Mouse (Mus musculus): ENCODE measurements around the gene Abcc12. TPM values are rescaled to one million over a fixed set of nuclear protein-coding genes. Genes with fewer than 3 reads are reported as not detected.

Abcc12 gene
- polyA plus RNA-seq, 1 experiment from 2014 or later, result not detected

DNA sequence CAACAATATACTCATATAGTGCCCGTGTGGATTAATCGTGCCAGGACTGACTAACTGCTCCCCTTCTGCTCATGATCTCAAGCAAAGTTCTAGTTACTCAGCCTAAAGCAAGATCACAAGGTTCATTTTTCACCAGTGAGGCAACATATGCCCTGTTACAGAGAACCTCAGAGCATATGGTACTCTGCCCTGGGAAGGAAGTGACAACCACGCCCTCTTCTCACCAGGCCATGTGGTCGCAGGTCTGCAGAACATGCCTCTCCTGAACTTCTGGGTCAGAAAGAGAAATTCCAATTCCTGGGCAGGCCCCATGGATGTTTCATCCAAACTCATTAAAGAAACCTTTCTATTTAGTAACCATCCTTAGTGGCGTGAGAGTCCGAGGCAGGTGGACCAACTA lies 39.6 kb downstream of the Abcc12 start:
- Histone ChIP-seq H3K9me3 (ENCODE audit: control insufficient read depth, low read length) (no peaks in the 10 kb centered on the region), H3K4me2 (replicated peaks; ENCODE audit: low read depth, low read length) (no peak overlapping the region), H3K27me3 (ENCODE audit: control insufficient read depth, insufficient read depth, low read length) (no peaks in the 10 kb centered on the region), H3K9ac (ENCODE audit: low read depth, low read length) (no peak overlapping the region), H3K36me3 (ENCODE audit: control insufficient read depth, insufficient read depth, low read length) (no peaks in the 10 kb centered on the region), H3K4me3 (ENCODE audit: low read depth, low read length) (no peak overlapping the region), H3K27ac (ENCODE audit: low read depth, low read length) (no peak overlapping the region), H3K4me1 (replicated peaks; ENCODE audit: control insufficient read depth, insufficient read depth, low read length) (no peaks in the 10 kb centered on the region)
- 95% methylated on average over 6 of the region's 6 CpGs for WGBS
- DNase-seq (ENCODE audit: low spot score) (no peak), ATAC-seq (ENCODE audit: low FRiP score) (no peak)

GRCm38 (mm10) chr8:86540376-86540775 lies 40.1 kb downstream of the Abcc12 start:
- Histone ChIP-seq H3K4me3 (ENCODE audit: low read depth, low read length) (no peak overlapping the region), H3K36me3 (ENCODE audit: control insufficient read depth, insufficient read depth, low read length) (no peaks in the 10 kb centered on the region), H3K27ac (ENCODE audit: low read depth, low read length) (no peak overlapping the region), H3K9me3 (ENCODE audit: control insufficient read depth, low read length) (no peaks in the 10 kb centered on the region), H3K4me1 (replicated peaks; ENCODE audit: control insufficient read depth, insufficient read depth, low read length) (no peaks in the 10 kb centered on the region), H3K27me3 (ENCODE audit: control insufficient read depth, insufficient read depth, low read length) (no peaks in the 10 kb centered on the region), H3K4me2 (replicated peaks; ENCODE audit: low read depth, low read length) (no peak overlapping the region), H3K9ac (ENCODE audit: low read depth, low read length) (no peak overlapping the region)
- no peak for DNase-seq (ENCODE audit: low spot score)
- WGBS, result 98% methylated on average over 2 of the region's 2 CpGs
- no peak for ATAC-seq (ENCODE audit: low FRiP score)

GRCm38 (mm10) chr8:86536663-86536987 lies 43.9 kb downstream of the Abcc12 start:
- H3K4me2 ChIP-seq (replicated peaks; ENCODE audit: low read depth, low read length), result no peak overlapping the region
- DNase-seq (ENCODE audit: low spot score) (no peak), ATAC-seq (ENCODE audit: low FRiP score) (no peak)
- WGBS, result 74% methylated on average over 3 of the region's 3 CpGs
- no peaks in the 10 kb centered on the region for H3K36me3 ChIP-seq (ENCODE audit: control insufficient read depth, insufficient read depth, low read length)
- no peaks in the 10 kb centered on the region for H3K9me3 ChIP-seq (ENCODE audit: control insufficient read depth, low read length)
- no peak overlapping the region for H3K4me3 ChIP-seq (ENCODE audit: low read depth, low read length)
- no peak overlapping the region for H3K9ac ChIP-seq (ENCODE audit: low read depth, low read length)
- no peaks in the 10 kb centered on the region for H3K27me3 ChIP-seq (ENCODE audit: control insufficient read depth, insufficient read depth, low read length)
- H3K4me1 ChIP-seq (replicated peaks; ENCODE audit: control insufficient read depth, insufficient read depth, low read length), result no peaks in the 10 kb centered on the region
- no peak overlapping the region for H3K27ac ChIP-seq (ENCODE audit: low read depth, low read length)

DNA sequence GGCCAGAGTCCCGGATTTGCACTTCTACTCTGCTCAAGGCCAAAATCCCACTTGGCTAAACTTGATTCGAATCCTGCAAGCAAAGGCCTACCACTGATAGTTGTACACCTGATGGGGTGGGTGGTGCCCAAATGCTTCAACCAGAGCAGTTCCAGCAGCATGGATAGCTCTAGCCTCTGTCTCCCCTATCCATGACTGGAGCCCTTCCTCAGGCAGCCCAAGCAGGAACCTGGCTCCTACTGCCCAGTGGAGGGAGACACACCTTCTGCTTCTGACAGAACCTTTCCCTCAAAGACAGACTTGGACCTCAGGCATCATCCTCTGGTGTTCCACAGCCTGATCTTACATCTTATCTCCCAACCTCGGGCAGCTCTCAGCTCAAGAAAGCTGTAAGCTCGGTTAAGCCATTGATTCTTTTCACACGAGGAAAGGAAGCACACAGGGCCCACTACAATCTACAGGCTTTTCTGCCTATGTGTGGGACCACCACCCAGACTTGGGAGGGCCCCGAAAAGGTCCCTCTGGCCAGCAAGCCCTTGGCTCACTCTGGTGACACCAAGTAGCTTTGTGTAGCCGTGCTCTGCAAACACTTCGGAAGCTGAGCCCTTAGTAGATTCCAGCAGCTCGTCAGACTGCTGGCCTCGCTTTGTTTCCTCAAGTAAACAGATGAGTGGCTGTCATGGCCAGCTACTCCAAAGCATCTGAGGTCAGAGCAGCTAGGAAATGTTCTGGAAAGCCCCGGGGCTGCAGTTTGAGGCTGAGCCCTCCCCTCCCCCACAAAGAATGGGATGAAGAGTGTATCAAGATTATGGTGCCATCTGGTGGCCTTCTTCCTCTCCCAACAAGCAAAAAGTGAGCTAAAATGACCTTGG lies 44.5 kb downstream of the Abcc12 start:
- Histone ChIP-seq H3K4me3 (ENCODE audit: low read depth, low read length) (no peak overlapping the region), H3K27me3 (ENCODE audit: control insufficient read depth, insufficient read depth, low read length) (no peaks in the 10 kb centered on the region), H3K4me1 (replicated peaks; ENCODE audit: control insufficient read depth, insufficient read depth, low read length) (no peaks in the 10 kb centered on the region), H3K9me3 (ENCODE audit: control insufficient read depth, low read length) (no peaks in the 10 kb centered on the region), H3K27ac (ENCODE audit: low read depth, low read length) (no peak overlapping the region), H3K4me2 (replicated peaks; ENCODE audit: low read depth, low read length) (no peak overlapping the region), H3K9ac (ENCODE audit: low read depth, low read length) (no peak overlapping the region), H3K36me3 (ENCODE audit: control insufficient read depth, insufficient read depth, low read length) (no peaks in the 10 kb centered on the region)
- DNase-seq (ENCODE audit: low spot score) (peak; percentile 87), ATAC-seq (ENCODE audit: low FRiP score) (peak; percentile 54; the same call in 1 of the 2 replicates)
- WGBS, result 63% methylated on average over 11 of the region's 11 CpGs

GRCm38 (mm10) chr8:86535068-86535560 lies 45.4 kb downstream of the Abcc12 start:
- H3K9ac ChIP-seq (ENCODE audit: low read depth, low read length), result no peak overlapping the region

GRCm38 (mm10) chr8:86529714-86530113 lies 50.8 kb downstream of the Abcc12 start:
- no peaks in the 10 kb centered on the region for H3K36me3 ChIP-seq (ENCODE audit: control insufficient read depth, insufficient read depth, low read length)
- no peaks in the 10 kb centered on the region for H3K4me1 ChIP-seq (replicated peaks; ENCODE audit: control insufficient read depth, insufficient read depth, low read length)
- 72% methylated on average over 2 of the region's 2 CpGs for WGBS
- no peaks in the 10 kb centered on the region for H3K27me3 ChIP-seq (ENCODE audit: control insufficient read depth, insufficient read depth, low read length)
- H3K4me2 ChIP-seq (replicated peaks; ENCODE audit: low read depth, low read length), result no peak overlapping the region
- no peak overlapping the region for H3K9ac ChIP-seq (ENCODE audit: low read depth, low read length)
- ATAC-seq (ENCODE audit: low FRiP score) (no peak), DNase-seq (ENCODE audit: low spot score) (no peak)
- H3K27ac ChIP-seq (ENCODE audit: low read depth, low read length), result no peak overlapping the region
- no peaks in the 10 kb centered on the region for H3K9me3 ChIP-seq (ENCODE audit: control insufficient read depth, low read length)
- H3K4me3 ChIP-seq (ENCODE audit: low read depth, low read length), result no peak overlapping the region

More at GRCm38 (mm10) chr8:86535068-86535560, 45.4 kb downstream of the Abcc12 start:
- no peaks in the 10 kb centered on the region for H3K4me1 ChIP-seq (replicated peaks; ENCODE audit: control insufficient read depth, insufficient read depth, low read length)
- no peak overlapping the region for H3K4me2 ChIP-seq (replicated peaks; ENCODE audit: low read depth, low read length)
- DNase-seq (ENCODE audit: low spot score) (peak; percentile 15), ATAC-seq (ENCODE audit: low FRiP score) (no peak)
- no peaks in the 10 kb centered on the region for H3K9me3 ChIP-seq (ENCODE audit: control insufficient read depth, low read length)
- H3K27me3 ChIP-seq (ENCODE audit: control insufficient read depth, insufficient read depth, low read length), result no peaks in the 10 kb centered on the region
- no peak overlapping the region for H3K4me3 ChIP-seq (ENCODE audit: low read depth, low read length)
- no peak overlapping the region for H3K27ac ChIP-seq (ENCODE audit: low read depth, low read length)
- WGBS, result 60% methylated on average over 7 of the region's 7 CpGs
- H3K36me3 ChIP-seq (ENCODE audit: control insufficient read depth, insufficient read depth, low read length), result no peaks in the 10 kb centered on the region

DNA sequence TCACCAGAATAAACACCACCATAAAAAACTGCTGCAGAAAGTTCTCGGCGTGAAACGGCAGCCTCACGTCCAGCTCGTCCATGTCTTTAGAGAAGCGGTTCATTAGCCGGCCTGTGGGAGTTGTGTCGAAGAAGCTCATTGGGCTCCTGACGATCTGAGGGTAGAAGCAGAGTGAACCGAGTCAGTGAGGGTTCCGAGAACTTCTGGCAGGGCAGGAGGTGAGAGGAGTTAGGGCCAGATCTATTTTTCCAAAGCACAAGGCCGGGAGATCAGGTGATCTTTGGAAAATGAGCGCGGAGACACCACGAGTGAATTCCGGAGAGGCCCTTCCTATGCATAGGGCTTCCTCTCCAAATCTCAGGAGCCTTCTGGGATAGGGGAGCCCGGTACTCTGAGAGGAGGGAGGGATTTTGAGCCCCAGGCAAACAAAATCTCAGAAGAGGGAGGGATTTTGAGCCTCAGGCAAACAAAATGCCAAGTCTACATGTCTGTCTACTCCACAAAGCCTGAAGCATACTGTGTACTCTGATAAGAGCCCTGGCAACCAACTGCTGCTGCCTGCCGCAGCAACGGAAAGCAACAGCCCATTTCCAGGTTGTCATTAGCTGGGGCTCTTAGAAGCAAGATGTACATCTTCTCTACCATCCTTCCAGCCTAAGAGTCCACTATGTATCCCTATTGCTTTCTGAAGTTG lies 53.0 kb downstream of the Abcc12 start:
- Histone ChIP-seq H3K36me3 (ENCODE audit: control insufficient read depth, insufficient read depth, low read length) (no peaks in the 10 kb centered on the region), H3K27me3 (ENCODE audit: control insufficient read depth, insufficient read depth, low read length) (no peaks in the 10 kb centered on the region), H3K4me3 (ENCODE audit: low read depth, low read length) (no peak overlapping the region), H3K4me2 (replicated peaks; ENCODE audit: low read depth, low read length) (no peak overlapping the region), H3K9me3 (ENCODE audit: control insufficient read depth, low read length) (no peaks in the 10 kb centered on the region), H3K27ac (ENCODE audit: low read depth, low read length) (no peak overlapping the region), H3K4me1 (replicated peaks; ENCODE audit: control insufficient read depth, insufficient read depth, low read length) (no peaks in the 10 kb centered on the region), H3K9ac (ENCODE audit: low read depth, low read length) (no peak overlapping the region)
- ATAC-seq (ENCODE audit: low FRiP score) (no peak), DNase-seq (ENCODE audit: low spot score) (no peak)
- WGBS, result 88% methylated on average over 19 of the region's 19 CpGs

GRCm38 (mm10) chr8:86526808-86527207 lies 53.7 kb downstream of the Abcc12 start:
- DNase-seq (ENCODE audit: low spot score) (no peak), ATAC-seq (ENCODE audit: low FRiP score) (no peak)
- no peaks in the 10 kb centered on the region for H3K4me1 ChIP-seq (replicated peaks; ENCODE audit: control insufficient read depth, insufficient read depth, low read length)
- no peak overlapping the region for H3K27ac ChIP-seq (ENCODE audit: low read depth, low read length)
- no peak overlapping the region for H3K4me2 ChIP-seq (replicated peaks; ENCODE audit: low read depth, low read length)
- H3K4me3 ChIP-seq (ENCODE audit: low read depth, low read length), result no peak overlapping the region
- H3K9ac ChIP-seq (ENCODE audit: low read depth, low read length), result no peak overlapping the region
- H3K9me3 ChIP-seq (ENCODE audit: control insufficient read depth, low read length), result no peaks in the 10 kb centered on the region
- 98% methylated on average over 8 of the region's 8 CpGs for whole genome bisulfite sequencing
- no peaks in the 10 kb centered on the region for H3K27me3 ChIP-seq (ENCODE audit: control insufficient read depth, insufficient read depth, low read length)
- H3K36me3 ChIP-seq (ENCODE audit: control insufficient read depth, insufficient read depth, low read length), result no peaks in the 10 kb centered on the region

All from hindbrain, embryonic 11.5 days (tissue).